Mouse (Mus musculus) stomach, embryonic 16.5 days (tissue): ENCODE data around the gene Gopc. TPM values are rescaled to one million over a fixed set of nuclear protein-coding genes. Genes with fewer than 3 reads are reported as not detected.
A peak's percentile ranks its signal among the peaks of the same experiment; 100 is the strongest.

Source experiments
- ATAC-seq: fragments of 200-750 bp; cut with Nextera tagmentation; 2 replicates; pipeline ENCODE4 v1.8.0; 2017; ENCODE audit warnings: moderate number of reproducible peaks, moderate TSS enrichment; ENCODE audit not compliant: insufficient read depth, low FRiP score
- H3K27ac ChIP-seq: fragments of 300-500 bp; sonication (generic); 2 replicates; pipeline ENCODE4 v1.5.1; 2014; ENCODE audit warnings: low read length
- H3K27me3 ChIP-seq: fragments of 300-500 bp; sonication (generic); 2 replicates; pipeline ENCODE4 v1.6.1; 2014; ENCODE audit warnings: low read length, control low read depth, mixed read lengths; ENCODE audit not compliant: control insufficient read depth, insufficient read depth
- H3K36me3 ChIP-seq: fragments of 300-500 bp; sonication (generic); 2 replicates; pipeline ENCODE4 v1.6.1; 2014; ENCODE audit warnings: low read length; ENCODE audit not compliant: control insufficient read depth, insufficient read depth
- H3K4me1 ChIP-seq: fragments of 300-500 bp; sonication (generic); 2 replicates; pipeline ENCODE4 v1.6.1; 2014; ENCODE audit warnings: low read length, control low read depth, mixed read lengths; ENCODE audit not compliant: control insufficient read depth, insufficient read depth
- H3K4me2 ChIP-seq: fragments of 300-500 bp; sonication (generic); 2 replicates; pipeline ENCODE4 v1.6.1; 2014; ENCODE audit warnings: low read depth, low read length, mixed read lengths
- H3K4me3 ChIP-seq: fragments of 300-500 bp; sonication (generic); replicated peaks from 2 replicates; pipeline ENCODE4 v1.5.1; 2014; ENCODE audit warnings: mild to moderate bottlenecking, low read length
- H3K9ac ChIP-seq: fragments of 300-500 bp; sonication (generic); 2 replicates; pipeline ENCODE4 v1.6.1; 2014; ENCODE audit warnings: low read length
- H3K9me3 ChIP-seq: fragments of 300-500 bp; sonication (generic); replicated peaks from 2 replicates; pipeline ENCODE4 v1.6.1; 2016; ENCODE audit warnings: low read length, control low read depth; ENCODE audit not compliant: control insufficient read depth
- WGBS: fragments of 180-500 bp; shearing (Covaris S2); extraction: QIAGEN DNeasy Blood & Tissue Kit; methylation state at CpG from one replicate; pipeline ENCODE4 v1.1.7; 2014; 5-methylcytosine and 5-hydroxymethylcytosine counted together
- polyA plus RNA-seq: library from polyadenylated mRNA; unstranded; fragments of >200 nt; fragmentation: Nextera tagmentation; extraction: Ambion mirVana; gene quantifications from 2 replicates; pipeline ENCODE4 v1.2.1, GENCODE M21; 2015

Gene Gopc
- polyA plus RNA-seq, 1 experiment from 2014 or later = 17.8 TPM

DNA sequence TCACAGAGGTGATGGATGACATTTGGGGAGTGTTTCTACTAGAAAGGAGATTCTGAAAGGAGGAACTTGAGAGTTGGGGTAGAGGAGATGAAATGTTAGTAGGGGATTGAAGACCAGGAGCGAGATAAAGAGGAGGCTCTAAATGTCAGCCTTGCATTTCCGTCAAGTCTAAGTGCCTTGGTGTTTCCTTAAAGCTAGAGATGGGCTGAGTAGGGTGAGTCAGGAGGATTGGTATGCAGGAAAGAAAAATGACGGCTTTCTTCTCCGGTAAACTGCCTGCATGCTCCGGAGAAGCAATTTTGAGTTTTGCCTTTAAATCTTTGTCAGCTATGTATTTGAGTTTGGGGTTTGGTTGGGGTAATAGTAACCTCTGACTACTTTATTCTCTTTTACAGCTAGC is 37.0 kb upstream of the Gopc start:
- peaks cover 20% of the 10 kb centered on the region for H3K4me1 ChIP-seq
- H3K9ac ChIP-seq = peak overlapping the region; percentile 88
- no peak for ATAC-seq
- WGBS = 43% methylated on average over 5 of the region's 5 CpGs
- no peaks in the 10 kb centered on the region for H3K27me3 ChIP-seq
- peak overlapping the region; percentile 90; the same call in 1 of the 2 replicates for H3K27ac ChIP-seq
- H3K36me3 ChIP-seq = no peaks in the 10 kb centered on the region
- peak overlapping the region; percentile 87 for H3K4me3 ChIP-seq
- H3K9me3 ChIP-seq = no peaks in the 10 kb centered on the region
- H3K4me2 ChIP-seq = peak overlapping the region; percentile 80

DNA sequence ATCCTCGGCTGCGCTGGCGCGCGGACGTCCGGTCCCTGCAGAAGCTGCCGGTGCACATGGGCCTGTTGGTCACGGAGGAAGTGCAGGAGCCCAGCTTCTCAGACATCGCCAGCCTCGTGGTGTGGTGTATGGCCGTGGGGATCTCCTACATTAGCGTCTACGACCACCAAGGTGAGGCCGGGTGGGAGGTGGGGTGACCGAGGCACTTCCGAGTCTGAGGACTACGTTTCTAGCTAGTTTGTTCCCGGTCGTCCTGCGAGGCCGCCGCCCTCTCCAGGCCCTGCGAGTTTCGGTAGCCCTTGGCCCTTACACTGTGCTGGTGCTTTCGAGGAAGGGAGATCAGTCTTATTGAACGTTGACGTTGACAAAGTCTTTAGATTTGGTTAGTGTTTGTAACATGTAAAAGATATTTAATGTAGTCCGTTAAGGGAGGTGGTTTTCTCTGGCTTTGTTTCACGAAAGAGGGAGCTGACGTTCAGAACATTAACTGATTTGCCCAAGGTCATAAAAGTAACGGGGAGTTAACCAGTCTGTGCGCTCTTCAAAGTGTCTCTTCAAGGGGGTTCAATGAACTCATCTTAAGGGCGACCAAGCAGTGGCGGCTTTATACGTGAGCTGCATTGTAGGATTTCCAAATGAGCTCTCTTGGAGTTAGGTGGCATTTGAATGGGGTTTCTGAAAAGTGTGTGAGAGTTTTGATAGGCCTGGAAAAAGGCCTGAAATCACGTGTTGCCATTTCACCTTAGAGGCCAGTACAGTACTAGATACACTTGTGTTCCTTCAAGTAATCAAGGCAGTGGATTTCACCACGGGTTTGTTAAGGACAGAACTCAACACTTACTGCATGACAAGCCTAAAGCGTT is 36.3 kb upstream of the Gopc start:
- peak; percentile 4 for ATAC-seq
- Histone ChIP-seq H3K27me3 (no peaks in the 10 kb centered on the region), H3K4me1 (peaks cover 20% of the 10 kb centered on the region), H3K4me2 (peak overlapping the region; percentile 80), H3K36me3 (no peaks in the 10 kb centered on the region), H3K27ac (peak overlapping the region; percentile 90), H3K9me3 (no peaks in the 10 kb centered on the region), H3K9ac (peak overlapping the region; percentile 88), H3K4me3 (peak overlapping the region; percentile 87)
- WGBS = 1% methylated on average over 39 of the region's 39 CpGs

DNA sequence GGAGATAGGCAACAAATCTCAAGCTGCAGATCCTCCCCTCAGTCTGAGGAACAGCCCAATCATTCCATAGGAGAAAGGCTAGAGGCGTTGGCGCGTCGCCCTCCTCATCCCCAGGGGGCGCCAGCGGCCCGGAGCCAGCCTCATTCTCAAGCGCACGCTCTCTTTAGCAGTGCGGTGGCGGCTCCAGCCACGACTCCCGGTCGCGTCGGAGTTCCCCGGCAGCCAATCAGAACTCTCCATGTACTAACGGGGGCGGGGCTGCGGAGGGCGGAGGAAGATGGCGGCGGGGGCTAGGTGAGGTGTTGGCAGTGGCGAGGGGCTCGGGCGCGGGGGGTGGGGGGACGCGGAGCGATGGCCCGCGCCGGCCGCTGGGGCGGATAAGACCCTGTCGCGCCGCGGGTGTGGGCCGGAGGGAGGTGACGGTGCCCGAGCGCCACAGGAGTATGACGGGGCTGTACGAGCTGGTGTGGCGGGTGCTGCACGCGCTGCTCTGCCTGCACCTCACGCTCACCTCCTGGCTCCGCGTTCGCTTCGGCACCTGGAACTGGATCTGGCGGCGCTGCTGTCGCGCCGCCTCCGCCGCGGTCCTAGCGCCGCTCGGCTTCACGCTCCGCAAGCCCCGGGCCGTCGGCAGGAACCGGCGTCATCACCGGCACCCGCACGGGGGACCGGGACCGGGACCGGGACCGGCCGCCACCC is 35.5 kb upstream of the Gopc start, which contains the start of gene Nus1:
Gene Nus1 (plus strand): TSS at position 249 of the 699 bp plus-strand sequence.
- ATAC-seq = peak; percentile 99

DNA sequence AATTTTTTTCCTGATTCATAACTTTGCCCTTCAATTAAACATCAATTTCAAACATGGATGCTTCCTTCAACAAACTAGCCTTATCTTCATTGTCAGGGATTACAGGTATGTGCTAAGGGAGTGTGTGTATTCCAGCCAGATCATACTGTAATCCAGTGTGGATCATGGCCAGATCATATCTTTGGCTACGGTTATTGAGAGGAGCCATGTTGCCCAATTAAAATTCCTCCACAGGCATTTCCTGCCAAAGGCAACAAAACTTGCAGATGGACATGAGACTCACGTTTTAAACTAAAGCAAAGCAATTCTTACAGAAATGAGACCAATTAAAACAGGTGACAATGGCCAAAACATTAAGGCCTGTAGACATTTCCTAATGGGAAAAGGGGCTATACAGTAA is 34.5 kb upstream of the Gopc start:
- WGBS = 29% methylated on average over 2 of the region's 2 CpGs
- Histone ChIP-seq H3K4me1 (peaks cover 20% of the 10 kb centered on the region), H3K9me3 (no peaks in the 10 kb centered on the region), H3K4me2 (peak overlapping the region; percentile 72), H3K4me3 (peak overlapping the region; percentile 87), H3K27me3 (no peaks in the 10 kb centered on the region), H3K27ac (peak overlapping the region; percentile 64; the same call in 1 of the 2 replicates), H3K9ac (0 out of 2 replicates have a peak overlapping the region, but pooled peaks have one; percentile 77), H3K36me3 (no peaks in the 10 kb centered on the region)
- ATAC-seq = no peak

More for the DNA sequence above, 35.5 kb upstream of the Gopc start, which contains the start of gene Nus1:
- Histone ChIP-seq H3K4me2 (peak within 1 kb of the TSS; percentile 80), H3K4me3 (peak within 1 kb of the TSS; percentile 87), H3K36me3 (no peaks in the 10 kb centered on the region), H3K9ac (peak within 1 kb of the TSS; percentile 88), H3K4me1 (peaks cover 20% of the 10 kb centered on the region), H3K9me3 (no peaks in the 10 kb centered on the region), H3K27me3 (no peaks in the 10 kb centered on the region), H3K27ac (peak within 1 kb of the TSS; percentile 90)
- WGBS = under 1% methylated on average over 60 of the region's 79 CpGs

DNA sequence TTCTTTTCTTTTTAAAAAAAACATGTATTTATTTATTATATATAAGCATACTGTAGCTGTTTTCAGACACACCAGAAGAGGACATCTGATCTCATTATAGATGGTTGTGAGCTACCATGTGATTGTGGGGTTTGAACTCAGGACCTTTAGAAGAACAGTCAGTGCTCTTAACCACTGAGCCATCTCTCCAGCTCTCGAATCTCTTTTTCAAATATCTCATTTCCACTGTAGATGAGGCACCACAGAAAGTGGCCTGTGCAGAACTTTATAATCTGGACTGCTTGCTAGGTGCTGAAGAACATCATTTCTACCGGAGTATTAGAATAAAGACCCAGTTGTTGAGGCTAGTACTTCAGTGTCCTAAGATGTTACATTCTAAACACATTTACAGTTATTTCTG is 33.1 kb upstream of the Gopc start:
- Histone ChIP-seq H3K36me3 (no peaks in the 10 kb centered on the region), H3K27me3 (no peaks in the 10 kb centered on the region), H3K4me3 (no peak overlapping the region), H3K4me2 (no peak overlapping the region), H3K9me3 (no peaks in the 10 kb centered on the region), H3K27ac (no peak overlapping the region), H3K4me1 (peaks cover 15% of the 10 kb centered on the region), H3K9ac (no peak overlapping the region)
- WGBS = 91% methylated on average over 2 of the region's 2 CpGs
- no peak for ATAC-seq

DNA sequence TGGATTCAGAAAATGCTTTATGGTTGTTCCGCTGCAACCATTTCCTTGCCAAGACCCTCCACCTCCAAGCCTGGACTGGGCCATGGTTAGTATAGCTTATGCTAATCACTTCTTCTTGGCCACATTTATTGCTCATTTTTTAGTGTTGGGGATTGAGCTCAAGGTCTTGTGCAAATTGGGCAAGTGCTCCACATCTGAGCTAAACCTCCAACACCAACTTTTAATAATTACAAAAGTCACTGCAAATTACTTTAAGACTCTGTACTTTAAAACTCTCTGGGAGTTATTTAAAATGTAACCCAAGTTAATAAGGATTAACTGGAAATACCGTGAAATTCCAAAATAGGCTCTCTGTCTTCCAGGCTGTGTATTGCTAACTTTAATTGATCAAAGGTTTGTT is 25.6 kb upstream of the Gopc start:
- Histone ChIP-seq H3K27ac (no peak overlapping the region), H3K4me3 (no peak overlapping the region), H3K9ac (no peak overlapping the region), H3K9me3 (no peaks in the 10 kb centered on the region), H3K27me3 (no peaks in the 10 kb centered on the region), H3K4me1 (no peaks in the 10 kb centered on the region), H3K36me3 (no peaks in the 10 kb centered on the region), H3K4me2 (no peak overlapping the region)
- WGBS = 80% methylated on average over 2 of the region's 2 CpGs
- no peak for ATAC-seq

DNA sequence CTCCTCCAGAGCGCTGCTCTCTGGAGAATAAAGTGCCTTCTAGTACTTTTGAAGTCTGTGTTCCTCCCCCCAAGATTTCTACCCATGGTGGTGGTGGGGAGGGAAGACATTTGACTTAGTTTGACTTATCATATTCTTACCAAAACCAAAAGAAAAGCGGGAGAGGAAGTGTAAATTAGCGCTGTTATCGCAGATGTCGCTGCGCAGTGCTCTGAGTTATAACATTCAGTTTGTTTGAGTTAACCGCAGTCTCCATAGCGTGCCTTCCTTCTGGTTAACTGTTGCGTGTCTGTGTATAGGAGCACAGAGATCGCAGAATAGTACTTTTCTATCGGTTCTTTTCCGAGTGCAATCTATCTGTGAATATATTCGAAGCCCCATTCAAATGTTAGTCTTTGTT is 23.2 kb upstream of the Gopc start:
- H3K27ac ChIP-seq = no peak overlapping the region
- H3K27me3 ChIP-seq = no peaks in the 10 kb centered on the region
- H3K4me2 ChIP-seq = no peak overlapping the region
- no peaks in the 10 kb centered on the region for H3K4me1 ChIP-seq
- no peak for ATAC-seq
- no peak overlapping the region for H3K4me3 ChIP-seq
- H3K9ac ChIP-seq = no peak overlapping the region
- H3K36me3 ChIP-seq = no peaks in the 10 kb centered on the region
- WGBS = 74% methylated on average over 13 of the region's 13 CpGs
- H3K9me3 ChIP-seq = no peaks in the 10 kb centered on the region

DNA sequence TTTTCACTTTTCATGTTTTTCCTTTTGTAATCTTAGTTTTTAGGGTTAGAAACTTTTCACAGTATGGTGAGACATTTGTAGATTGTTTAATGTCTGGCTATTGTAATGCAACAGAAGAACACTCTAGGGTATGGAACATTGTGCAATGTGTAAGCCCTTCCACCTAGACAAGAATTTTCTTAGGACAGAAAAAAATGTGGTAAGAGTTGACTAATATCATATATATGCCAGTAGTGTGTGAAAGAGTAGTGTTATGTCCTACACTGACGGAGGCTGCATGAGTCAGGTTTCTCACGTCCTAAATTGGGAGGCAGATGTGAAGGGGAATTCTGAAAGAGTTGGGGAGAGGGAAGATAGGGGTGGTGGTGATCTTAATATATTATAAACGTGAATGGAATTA is 17.8 kb upstream of the Gopc start:
- Histone ChIP-seq H3K4me1 (no peaks in the 10 kb centered on the region), H3K27ac (no peak overlapping the region), H3K9ac (no peak overlapping the region), H3K36me3 (no peaks in the 10 kb centered on the region), H3K4me3 (no peak overlapping the region), H3K4me2 (no peak overlapping the region), H3K27me3 (no peaks in the 10 kb centered on the region), H3K9me3 (no peaks in the 10 kb centered on the region)
- 54% methylated on average over 3 of the region's 3 CpGs for WGBS
- ATAC-seq = no peak

DNA sequence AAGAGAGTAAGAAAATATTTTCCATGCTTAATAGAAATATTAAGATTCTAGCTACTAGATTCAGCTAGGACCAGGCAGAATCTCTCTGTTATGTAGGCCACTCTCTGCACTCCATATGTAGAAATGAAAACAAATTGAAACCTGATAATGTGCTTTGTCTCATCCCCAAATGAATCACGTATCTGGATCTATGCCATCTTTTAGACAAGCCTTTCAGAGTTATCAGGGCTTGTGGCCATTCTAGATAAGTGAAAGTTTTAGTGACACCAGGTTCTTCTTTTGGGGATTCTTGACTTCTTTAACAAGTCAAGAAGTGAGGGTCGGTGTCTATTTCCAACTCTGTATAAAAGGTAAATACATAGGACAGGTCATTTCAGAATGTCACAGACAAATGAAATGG is 16.8 kb upstream of the Gopc start:
- Histone ChIP-seq H3K27ac (no peak overlapping the region), H3K4me3 (no peak overlapping the region), H3K36me3 (no peaks in the 10 kb centered on the region), H3K4me1 (no peaks in the 10 kb centered on the region), H3K9ac (no peak overlapping the region), H3K27me3 (no peaks in the 10 kb centered on the region), H3K4me2 (no peak overlapping the region), H3K9me3 (no peaks in the 10 kb centered on the region)
- 73% methylated on average over 2 of the region's 2 CpGs for WGBS
- no peak for ATAC-seq
